21 mouse cellular contexts compared by ENCODE assay signal in the genomic region with DNA sequence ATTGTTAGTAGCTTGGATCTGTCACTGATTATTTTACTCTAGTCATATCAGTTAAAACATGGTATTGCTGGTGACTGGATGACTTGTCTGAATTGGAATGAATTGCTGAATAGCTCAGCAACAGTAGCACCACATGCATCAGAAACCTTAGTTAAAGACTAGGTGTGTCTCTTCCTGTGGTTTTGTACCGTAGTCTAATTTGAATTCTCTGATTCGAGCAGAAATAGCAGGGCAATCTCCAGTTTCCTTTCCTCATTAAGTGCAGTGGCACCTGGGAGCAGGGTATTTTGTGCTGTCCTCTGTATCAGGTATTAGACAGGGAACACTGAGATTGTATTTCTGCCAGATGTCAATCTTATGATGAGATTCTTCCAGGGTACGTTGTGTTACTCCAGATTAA.
"Had no signal": no experiment of that assay in that cellular context is flagged by ENCODE, and none has a peak within 500 bp of the region (broad histone marks: within the 10 kb centered on the region; RNA-seq: fewer than 3 reads in every experiment).

No protein-coding gene starts in this region.

- H3K27me3 ChIP-seq: limb, embryonic 13.5 days; liver, embryonic 12.5 days; liver, embryonic 15.5 days; midbrain, embryonic 15.5 days; neural tube, embryonic 12.5 days; neural tube, embryonic 15.5 days; stomach, embryonic 15.5 days had no signal

- H3K27ac ChIP-seq: layer of hippocampus, adult 2 months; limb, embryonic 10.5 days; limb, embryonic 13.5 days; liver, embryonic 12.5 days; liver, embryonic 15.5 days; midbrain, embryonic 15.5 days; neural tube, embryonic 12.5 days; neural tube, embryonic 15.5 days; stomach, embryonic 15.5 days had no signal

- DNase-seq: kidney, adult 18-20 months; kidney, adult 9 months; kidney, postnatal 14 days; layer of hippocampus, adult 9-11 months; liver; lung, adult 2 months; lung, postnatal 14 days; lung, postnatal 4 days; retina, postnatal 1 day; right cerebral cortex, postnatal 25 days; thymus, postnatal 25 days had no signal

- H3K4me2 ChIP-seq: limb, embryonic 13.5 days; liver, embryonic 12.5 days; liver, embryonic 15.5 days; midbrain, embryonic 11.5 days; midbrain, embryonic 15.5 days; neural tube, embryonic 12.5 days; neural tube, embryonic 15.5 days; stomach, embryonic 15.5 days had no signal

- H3K9ac ChIP-seq: limb, embryonic 13.5 days; liver, embryonic 12.5 days; liver, embryonic 15.5 days; midbrain, embryonic 15.5 days; neural tube, embryonic 12.5 days; neural tube, embryonic 15.5 days; stomach, embryonic 15.5 days had no signal

- ATAC-seq: liver, embryonic 12.5 days; midbrain, embryonic 15.5 days had no signal

- H3K4me1 ChIP-seq: limb, embryonic 10.5 days; limb, embryonic 13.5 days; liver, embryonic 12.5 days; liver, embryonic 15.5 days; midbrain, embryonic 15.5 days; neural tube, embryonic 12.5 days; neural tube, embryonic 15.5 days; stomach, embryonic 15.5 days had no signal

- H3K9me3 ChIP-seq: limb, embryonic 10.5 days; limb, embryonic 13.5 days; liver, embryonic 12.5 days; liver, embryonic 15.5 days; midbrain, embryonic 15.5 days; neural tube, embryonic 12.5 days; neural tube, embryonic 15.5 days; stomach, embryonic 15.5 days had no signal

- H3K4me3 ChIP-seq: layer of hippocampus, adult 2 months; limb, embryonic 10.5 days; limb, embryonic 13.5 days; liver, embryonic 12.5 days; liver, embryonic 15.5 days; midbrain, embryonic 15.5 days; neural tube, embryonic 12.5 days; neural tube, embryonic 15.5 days; stomach, embryonic 15.5 days had no signal
